Mouse (Mus musculus): ENCODE results near the gene Jph2. TPM values are rescaled to one million over a fixed set of nuclear protein-coding genes. Genes with fewer than 3 reads are reported as not detected.

Jph2 gene
- polyA plus RNA-seq, 1 experiment: 78.4 TPM

- Histone ChIP-seq H3ac (ENCODE audit: control insufficient read depth, insufficient read length, low read depth) (no peak overlapping the region), H3K27me3 (ENCODE audit: control insufficient read depth, insufficient read depth, insufficient read length) (no peaks in the 10 kb centered on the region), H3K79me3 (ENCODE audit: low read depth) (no peaks in the 10 kb centered on the region), H3K79me2 (ENCODE audit: control insufficient read depth, insufficient read depth) (no peaks in the 10 kb centered on the region), H3K4me3 (ENCODE audit: insufficient read depth, poor library complexity, severe bottlenecking) (no peak overlapping the region), H3K36me3 (ENCODE audit: control insufficient read depth, insufficient read depth) (no peaks in the 10 kb centered on the region)
- TF ChIP-seq FOSL1 (IDR thresholded peaks at IDR 0.05; ENCODE audit: insufficient read depth, low read length, poor library complexity, severe bottlenecking) (no peak), CEBPB (IDR thresholded peaks at IDR 0.05; ENCODE audit: low read depth) (no peak), CTCF (IDR thresholded peaks at IDR 0.05; ENCODE audit: control insufficient read depth, insufficient read depth, insufficient read length) (no peak), MYOG (IDR thresholded peaks at IDR 0.05; ENCODE audit: control insufficient read depth, extremely low read depth, insufficient read length) (no peak), USF1 (IDR thresholded peaks at IDR 0.05; ENCODE audit: low read depth) (no peak), MYOD1 (IDR thresholded peaks at IDR 0.05; ENCODE audit: control insufficient read depth, insufficient read length, low read depth) (no peak), MAX (IDR thresholded peaks at IDR 0.05) (no peak)
Observed at GRCm38 (mm10) chr2:163360858-163361623, 36.8 kb downstream of the Jph2 start.

DNA sequence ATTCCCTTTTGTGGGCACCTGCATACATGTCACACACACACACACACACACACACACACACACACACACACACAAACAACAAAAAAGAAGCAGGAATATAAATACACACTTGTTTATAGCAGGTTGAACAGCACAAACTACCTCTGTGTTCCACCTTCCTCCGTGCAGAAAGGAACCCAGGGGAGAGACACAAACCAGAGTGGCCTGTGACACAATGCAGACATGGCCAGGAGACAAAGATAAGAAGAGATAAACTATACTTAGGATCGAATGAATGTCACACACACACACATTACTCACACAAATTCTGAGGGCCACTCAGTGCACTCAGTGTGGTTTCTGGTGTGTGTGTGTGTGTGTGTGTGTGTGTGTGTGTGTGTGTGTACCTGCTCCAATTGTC, 38.5 kb downstream of the Jph2 start:
- H3K4me3 ChIP-seq (ENCODE audit: insufficient read depth, poor library complexity, severe bottlenecking): no peak overlapping the region
- H3K79me3 ChIP-seq (ENCODE audit: low read depth): no peaks in the 10 kb centered on the region
- TF ChIP-seq MYOG (IDR thresholded peaks at IDR 0.05; ENCODE audit: control insufficient read depth, extremely low read depth, insufficient read length) (no peak), FOSL1 (IDR thresholded peaks at IDR 0.05; ENCODE audit: insufficient read depth, low read length, poor library complexity, severe bottlenecking) (no peak), CTCF (IDR thresholded peaks at IDR 0.05; ENCODE audit: control insufficient read depth, insufficient read depth, insufficient read length) (no peak), USF1 (IDR thresholded peaks at IDR 0.05; ENCODE audit: low read depth) (no peak), MAX (IDR thresholded peaks at IDR 0.05) (no peak), MYOD1 (IDR thresholded peaks at IDR 0.05; ENCODE audit: control insufficient read depth, insufficient read length, low read depth) (no peak), CEBPB (IDR thresholded peaks at IDR 0.05; ENCODE audit: low read depth) (no peak)
- no peak overlapping the region for H3ac ChIP-seq (ENCODE audit: control insufficient read depth, insufficient read length, low read depth)
- no peaks in the 10 kb centered on the region for H3K27me3 ChIP-seq (ENCODE audit: control insufficient read depth, insufficient read depth, insufficient read length)
- no peaks in the 10 kb centered on the region for H3K36me3 ChIP-seq (ENCODE audit: control insufficient read depth, insufficient read depth)
- H3K79me2 ChIP-seq (ENCODE audit: control insufficient read depth, insufficient read depth): no peaks in the 10 kb centered on the region

- H3K4me3 ChIP-seq (ENCODE audit: insufficient read depth, poor library complexity, severe bottlenecking): no peak overlapping the region
- no peaks in the 10 kb centered on the region for H3K79me3 ChIP-seq (ENCODE audit: low read depth)
- no peaks in the 10 kb centered on the region for H3K79me2 ChIP-seq (ENCODE audit: control insufficient read depth, insufficient read depth)
- H3K27me3 ChIP-seq (ENCODE audit: control insufficient read depth, insufficient read depth, insufficient read length): no peaks in the 10 kb centered on the region
- H3K36me3 ChIP-seq (ENCODE audit: control insufficient read depth, insufficient read depth): no peaks in the 10 kb centered on the region
- no peak for TF ChIP-seq FOSL1 (IDR thresholded peaks at IDR 0.05; ENCODE audit: insufficient read depth, low read length, poor library complexity, severe bottlenecking)
- no peak for TF ChIP-seq USF1 (IDR thresholded peaks at IDR 0.05; ENCODE audit: low read depth)
- no peak for TF ChIP-seq MYOD1 (IDR thresholded peaks at IDR 0.05; ENCODE audit: control insufficient read depth, insufficient read length, low read depth)
- no peak for TF ChIP-seq MAX (IDR thresholded peaks at IDR 0.05)
- no peak for TF ChIP-seq CTCF (IDR thresholded peaks at IDR 0.05; ENCODE audit: control insufficient read depth, insufficient read depth, insufficient read length)
- no peak for TF ChIP-seq MYOG (IDR thresholded peaks at IDR 0.05; ENCODE audit: control insufficient read depth, extremely low read depth, insufficient read length)
- TF ChIP-seq CEBPB (IDR thresholded peaks at IDR 0.05; ENCODE audit: low read depth): no peak
- no peak overlapping the region for H3ac ChIP-seq (ENCODE audit: control insufficient read depth, insufficient read length, low read depth)
Observed at GRCm38 (mm10) chr2:163358662-163359061, 39.1 kb downstream of the Jph2 start.

DNA sequence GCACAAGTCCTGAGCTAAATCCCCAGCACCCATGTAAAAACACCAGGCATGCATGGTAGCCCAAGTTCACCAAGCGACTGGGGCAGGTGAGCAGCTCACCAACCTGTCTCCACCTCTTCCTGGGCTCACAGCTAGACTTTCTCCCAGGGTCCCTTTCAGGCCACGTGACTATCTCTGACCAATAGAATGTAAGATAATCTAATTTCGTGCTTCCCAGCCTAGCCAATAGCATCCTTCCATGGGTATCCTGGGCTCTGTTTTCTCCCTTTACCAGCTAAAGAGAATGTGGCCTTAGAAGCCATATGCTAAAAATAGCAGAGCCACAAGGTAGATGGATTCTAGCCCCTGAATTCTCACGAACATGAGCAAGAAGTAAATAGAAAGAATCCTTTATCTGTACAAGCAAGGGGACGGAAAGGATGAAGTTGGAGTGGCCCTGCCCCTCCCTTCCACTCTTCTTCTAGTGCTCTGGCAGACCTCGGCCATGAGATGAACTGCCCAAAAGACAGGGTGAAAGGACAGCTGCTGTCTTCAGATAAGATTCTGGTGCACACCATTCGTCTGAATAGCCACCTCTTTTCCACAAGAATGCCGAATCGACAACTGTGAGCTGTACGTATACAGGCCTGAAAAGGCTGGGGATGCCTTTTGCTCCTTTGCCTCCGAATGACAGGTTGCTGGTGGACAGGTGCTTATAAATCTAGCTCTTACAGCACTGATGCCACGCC, 41.5 kb downstream of the Jph2 start:
- no peaks in the 10 kb centered on the region for H3K36me3 ChIP-seq (ENCODE audit: control insufficient read depth, insufficient read depth)
- H3K79me2 ChIP-seq (ENCODE audit: control insufficient read depth, insufficient read depth): no peaks in the 10 kb centered on the region
- TF ChIP-seq MYOG (IDR thresholded peaks at IDR 0.05; ENCODE audit: control insufficient read depth, extremely low read depth, insufficient read length) (no peak), CEBPB (IDR thresholded peaks at IDR 0.05; ENCODE audit: low read depth) (no peak), MAX (IDR thresholded peaks at IDR 0.05) (no peak), USF1 (IDR thresholded peaks at IDR 0.05; ENCODE audit: low read depth) (peak; percentile 33), CTCF (IDR thresholded peaks at IDR 0.05; ENCODE audit: control insufficient read depth, insufficient read depth, insufficient read length) (no peak)
- H3K27me3 ChIP-seq (ENCODE audit: control insufficient read depth, insufficient read depth, insufficient read length): no peaks in the 10 kb centered on the region
- no peak overlapping the region for H3ac ChIP-seq (ENCODE audit: control insufficient read depth, insufficient read length, low read depth)
- H3K4me3 ChIP-seq (ENCODE audit: insufficient read depth, poor library complexity, severe bottlenecking): no peak overlapping the region
- no peaks in the 10 kb centered on the region for H3K79me3 ChIP-seq (ENCODE audit: low read depth)

- H3K4me3 ChIP-seq (ENCODE audit: insufficient read depth, poor library complexity, severe bottlenecking): no peak overlapping the region
- no peaks in the 10 kb centered on the region for H3K27me3 ChIP-seq (ENCODE audit: control insufficient read depth, insufficient read depth, insufficient read length)
- H3K79me3 ChIP-seq (ENCODE audit: low read depth): no peaks in the 10 kb centered on the region
- no peaks in the 10 kb centered on the region for H3K79me2 ChIP-seq (ENCODE audit: control insufficient read depth, insufficient read depth)
- TF ChIP-seq MYOD1 (IDR thresholded peaks at IDR 0.05; ENCODE audit: control insufficient read depth, insufficient read length, low read depth) (no peak), MYOG (IDR thresholded peaks at IDR 0.05; ENCODE audit: control insufficient read depth, extremely low read depth, insufficient read length) (no peak), MAX (IDR thresholded peaks at IDR 0.05) (no peak), FOSL1 (IDR thresholded peaks at IDR 0.05; ENCODE audit: insufficient read depth, low read length, poor library complexity, severe bottlenecking) (no peak), USF1 (IDR thresholded peaks at IDR 0.05; ENCODE audit: low read depth) (no peak)
- H3ac ChIP-seq (ENCODE audit: control insufficient read depth, insufficient read length, low read depth): no peak overlapping the region
- no peaks in the 10 kb centered on the region for H3K36me3 ChIP-seq (ENCODE audit: control insufficient read depth, insufficient read depth)
Observed at GRCm38 (mm10) chr2:163355666-163356065, 42.1 kb downstream of the Jph2 start.

Data from C2C12 (cell line).